Mouse (Mus musculus) erythroblast, embryonic 14.5 days (primary cell): ENCODE measurements around the gene 4930469K13Rik.

Source experiments
- GATA1 ChIP-seq: IDR thresholded peaks from 2 replicates; pipeline ENCODE4 v1.6.1; 2012; ENCODE audit warnings: low read length, inconsistent platforms, mixed read lengths
- TAL1 ChIP-seq: IDR thresholded peaks from 3 replicates; pipeline ENCODE4 v1.6.1; 2012; ENCODE audit warnings: low read length, inconsistent platforms, mixed read lengths

DNA sequence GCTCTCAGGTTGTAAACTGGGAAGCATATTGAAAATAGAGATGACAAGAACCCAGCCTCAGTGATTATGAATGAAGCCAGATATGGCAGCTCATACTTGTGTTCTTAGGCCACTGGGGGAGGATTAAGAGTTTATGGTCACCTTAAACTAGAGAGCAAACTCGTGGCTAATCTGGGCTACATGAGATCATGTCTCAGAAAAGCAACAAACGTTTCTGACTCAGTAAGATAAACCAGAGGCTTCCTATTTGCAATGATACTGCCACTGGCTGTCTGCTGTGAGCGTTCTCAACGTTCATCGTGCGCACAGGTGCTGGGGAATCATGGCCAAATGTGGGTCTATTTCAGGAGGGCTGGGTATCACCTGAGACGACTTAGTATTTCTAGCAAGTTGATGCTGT lies 14.6 kb downstream of the 4930469K13Rik start:
- no peak for TF ChIP-seq TAL1
- TF ChIP-seq GATA1 = no peak
